Mouse (Mus musculus) intestine, embryonic 15.5 days (tissue): Measurements from ENCODE around the gene Clint1. TPM values are rescaled to one million over a fixed set of nuclear protein-coding genes. Genes with fewer than 3 reads are reported as not detected.

Source experiments
- ATAC-seq: fragments of 200-750 bp; cut with Nextera tagmentation; 2 replicates; pipeline ENCODE4 v1.8.0; 2017; ENCODE audit warnings: moderate TSS enrichment, moderate library complexity
- H3K27ac ChIP-seq: fragments of 300-500 bp; sonication (generic); 2 replicates; pipeline ENCODE4 v1.5.1; 2015; ENCODE audit warnings: mild to moderate bottlenecking, inconsistent platforms
- H3K27me3 ChIP-seq: fragments of 300-500 bp; sonication (generic); replicated peaks from 2 replicates; pipeline ENCODE4 v1.6.1; 2015; ENCODE audit warnings: inconsistent platforms
- H3K36me3 ChIP-seq: fragments of 300-500 bp; sonication (generic); 2 replicates; pipeline ENCODE4 v1.6.1; 2015; ENCODE audit warnings: inconsistent platforms
- H3K4me1 ChIP-seq: fragments of 300-500 bp; sonication (generic); replicated peaks from 2 replicates; pipeline ENCODE4 v1.6.1; 2015; ENCODE audit warnings: inconsistent platforms
- H3K4me2 ChIP-seq: fragments of 300-500 bp; sonication (generic); replicated peaks from 2 replicates; pipeline ENCODE4 v1.6.1; 2015; ENCODE audit warnings: mild to moderate bottlenecking, inconsistent platforms
- H3K4me3 ChIP-seq: fragments of 300-500 bp; sonication (generic); replicated peaks from 2 replicates; pipeline ENCODE4 v1.5.1; 2015; ENCODE audit warnings: inconsistent platforms
- H3K9ac ChIP-seq: fragments of 300-500 bp; sonication (generic); 2 replicates; pipeline ENCODE4 v1.6.1; 2015; ENCODE audit warnings: inconsistent platforms
- H3K9me3 ChIP-seq: fragments of 300-500 bp; sonication (generic); 2 replicates; pipeline ENCODE4 v1.6.1; 2016; ENCODE audit warnings: inconsistent platforms
- WGBS: fragments of 180-500 bp; shearing (Covaris S2); methylation state at CpG from one replicate; pipeline ENCODE4 v1.1.7; 2015; 5-methylcytosine and 5-hydroxymethylcytosine counted together
- polyA plus RNA-seq: library from polyadenylated mRNA; unstranded; fragments of >200 nt; fragmentation: Nextera tagmentation; extraction: Ambion mirVana; gene quantifications from 2 replicates; pipeline ENCODE4 v1.2.1, GENCODE M21; 2015

Clint1 gene
- 102 and 106 TPM in 2 replicates for polyA plus RNA-seq

GRCm38 (mm10) chr11:45851516-45852123, at the start of gene Clint1:
Clint1 (plus strand) TSS chr11:45852051.
- ATAC-seq = peak; percentile 89

GRCm38 (mm10) chr11:45804068-45804467, 47.8 kb upstream of the Clint1 start:
- WGBS = 63% methylated on average over 4 of the region's 4 CpGs
- no peak overlapping the region for H3K27ac ChIP-seq

More at GRCm38 (mm10) chr11:45851516-45852123, at the start of gene Clint1:
- peak within 1 kb of the TSS; percentile 70 for H3K4me2 ChIP-seq
- peak within 1 kb of the TSS; percentile 86 for H3K27ac ChIP-seq
- H3K9ac ChIP-seq = peak within 1 kb of the TSS; percentile 97
- H3K36me3 ChIP-seq = no peaks in the 10 kb centered on the region
- no peaks in the 10 kb centered on the region for H3K9me3 ChIP-seq
- no peaks in the 10 kb centered on the region for H3K27me3 ChIP-seq
- H3K4me3 ChIP-seq = peak within 1 kb of the TSS; percentile 97
- under 1% methylated on average over 53 of the region's 57 CpGs for WGBS
- H3K4me1 ChIP-seq = peaks cover 21% of the 10 kb centered on the region

GRCm38 (mm10) chr11:45805312-45805772, 46.5 kb upstream of the Clint1 start:
- no peaks in the 10 kb centered on the region for H3K36me3 ChIP-seq
- no peaks in the 10 kb centered on the region for H3K27me3 ChIP-seq
- H3K4me2 ChIP-seq = no peak overlapping the region
- 59% methylated on average over 6 of the region's 6 CpGs for WGBS
- ATAC-seq = peak; percentile 90
- 0 out of 2 replicates have a peak, but pooled peaks cover 2% of the 10 kb centered on the region for H3K4me1 ChIP-seq
- peak overlapping the region; percentile 54 for H3K27ac ChIP-seq
- H3K4me3 ChIP-seq = no peak overlapping the region
- H3K9me3 ChIP-seq = no peaks in the 10 kb centered on the region
- H3K9ac ChIP-seq = no peak overlapping the region

More at GRCm38 (mm10) chr11:45804068-45804467, 47.8 kb upstream of the Clint1 start:
- Histone ChIP-seq H3K27me3 (no peaks in the 10 kb centered on the region), H3K4me2 (no peak overlapping the region), H3K36me3 (no peaks in the 10 kb centered on the region), H3K9ac (no peak overlapping the region), H3K4me1 (peaks cover 6% of the 10 kb centered on the region; the same call in 1 of the 2 replicates), H3K9me3 (no peaks in the 10 kb centered on the region), H3K4me3 (no peak overlapping the region)
- ATAC-seq = no peak

GRCm38 (mm10) chr11:45805810-45806209, 46.0 kb upstream of the Clint1 start:
- peak overlapping the region; percentile 52; the same call in 1 of the 2 replicates for H3K27ac ChIP-seq
- H3K4me3 ChIP-seq = no peak overlapping the region
- ATAC-seq = no peak
- 0 out of 2 replicates have a peak, but pooled peaks cover 2% of the 10 kb centered on the region for H3K4me1 ChIP-seq
- WGBS = 61% methylated on average over 2 of the region's 2 CpGs
- H3K36me3 ChIP-seq = no peaks in the 10 kb centered on the region
- no peaks in the 10 kb centered on the region for H3K27me3 ChIP-seq
- H3K9me3 ChIP-seq = no peaks in the 10 kb centered on the region
- H3K9ac ChIP-seq = no peak overlapping the region
- no peak overlapping the region for H3K4me2 ChIP-seq

GRCm38 (mm10) chr11:45806264-45806663, 45.6 kb upstream of the Clint1 start:
- H3K4me3 ChIP-seq = no peak overlapping the region
- no peaks in the 10 kb centered on the region for H3K36me3 ChIP-seq
- H3K9ac ChIP-seq = no peak overlapping the region
- peak overlapping the region; percentile 52; the same call in 1 of the 2 replicates for H3K27ac ChIP-seq
- no peak overlapping the region for H3K4me2 ChIP-seq
- 0 out of 2 replicates have a peak, but pooled peaks cover 2% of the 10 kb centered on the region for H3K4me1 ChIP-seq
- 74% methylated on average over 2 of the region's 2 CpGs for WGBS
- H3K27me3 ChIP-seq = no peaks in the 10 kb centered on the region
- H3K9me3 ChIP-seq = no peaks in the 10 kb centered on the region
- ATAC-seq = no peak

GRCm38 (mm10) chr11:45806809-45807208, 45.0 kb upstream of the Clint1 start:
- H3K27me3 ChIP-seq = no peaks in the 10 kb centered on the region
- no peak for ATAC-seq
- H3K4me3 ChIP-seq = no peak overlapping the region
- H3K4me1 ChIP-seq = 0 out of 2 replicates have a peak, but pooled peaks cover 2% of the 10 kb centered on the region
- H3K27ac ChIP-seq = no peak overlapping the region
- H3K9ac ChIP-seq = no peak overlapping the region
- H3K9me3 ChIP-seq = no peaks in the 10 kb centered on the region
- H3K36me3 ChIP-seq = no peaks in the 10 kb centered on the region
- WGBS = 88% methylated on average over 3 of the region's 3 CpGs
- H3K4me2 ChIP-seq = no peak overlapping the region

- H3K4me3 ChIP-seq = no peak overlapping the region
- WGBS = 75% methylated on average over 12 of the region's 12 CpGs
- H3K36me3 ChIP-seq = no peaks in the 10 kb centered on the region
- no peak overlapping the region for H3K27ac ChIP-seq
- no peak overlapping the region for H3K9ac ChIP-seq
- ATAC-seq = no peak
- H3K4me1 ChIP-seq = 0 out of 2 replicates have a peak, but pooled peaks cover 2% of the 10 kb centered on the region
- H3K9me3 ChIP-seq = no peaks in the 10 kb centered on the region
- H3K4me2 ChIP-seq = no peak overlapping the region
- no peaks in the 10 kb centered on the region for H3K27me3 ChIP-seq
Observed at GRCm38 (mm10) chr11:45807820-45808219, 44.0 kb upstream of the Clint1 start.

- Histone ChIP-seq H3K4me2 (0 out of 2 replicates have a peak overlapping the region, but pooled peaks have one; percentile 3), H3K4me1 (0 out of 2 replicates have a peak, but pooled peaks cover 2% of the 10 kb centered on the region), H3K27me3 (no peaks in the 10 kb centered on the region), H3K9me3 (no peaks in the 10 kb centered on the region), H3K36me3 (no peaks in the 10 kb centered on the region), H3K27ac (peak overlapping the region; percentile 84), H3K9ac (no peak overlapping the region), H3K4me3 (no peak overlapping the region)
- ATAC-seq = peak; percentile 65
- 43% methylated on average over 5 of the region's 5 CpGs for WGBS
Observed at GRCm38 (mm10) chr11:45809424-45809823, 42.4 kb upstream of the Clint1 start.

GRCm38 (mm10) chr11:45810056-45810455, 41.8 kb upstream of the Clint1 start:
- 72% methylated on average over 6 of the region's 6 CpGs for WGBS
- H3K36me3 ChIP-seq = no peaks in the 10 kb centered on the region
- H3K27me3 ChIP-seq = no peaks in the 10 kb centered on the region
- H3K9ac ChIP-seq = no peak overlapping the region
- peak; percentile 24 for ATAC-seq
- no peak overlapping the region for H3K4me2 ChIP-seq
- H3K9me3 ChIP-seq = no peaks in the 10 kb centered on the region
- 0 out of 2 replicates have a peak, but pooled peaks cover 2% of the 10 kb centered on the region for H3K4me1 ChIP-seq
- peak overlapping the region; percentile 84 for H3K27ac ChIP-seq
- no peak overlapping the region for H3K4me3 ChIP-seq

GRCm38 (mm10) chr11:45810805-45811204, 41.0 kb upstream of the Clint1 start:
- Histone ChIP-seq H3K9me3 (no peaks in the 10 kb centered on the region), H3K4me3 (no peak overlapping the region), H3K9ac (no peak overlapping the region), H3K27ac (peak overlapping the region; percentile 84), H3K4me2 (no peak overlapping the region), H3K36me3 (no peaks in the 10 kb centered on the region), H3K4me1 (0 out of 2 replicates have a peak, but pooled peaks cover 2% of the 10 kb centered on the region), H3K27me3 (no peaks in the 10 kb centered on the region)
- WGBS = 65% methylated on average over 8 of the region's 8 CpGs
- ATAC-seq = peak; percentile 84

- ATAC-seq = no peak
Observed at GRCm38 (mm10) chr11:45815603-45816002, 36.2 kb upstream of the Clint1 start.

GRCm38 (mm10) chr11:45816712-45817111, 35.1 kb upstream of the Clint1 start:
- Histone ChIP-seq H3K4me3 (no peak overlapping the region), H3K4me1 (no peaks in the 10 kb centered on the region), H3K9me3 (no peaks in the 10 kb centered on the region), H3K27me3 (no peaks in the 10 kb centered on the region), H3K9ac (no peak overlapping the region), H3K36me3 (no peaks in the 10 kb centered on the region), H3K27ac (no peak overlapping the region), H3K4me2 (no peak overlapping the region)
- ATAC-seq = no peak
- WGBS = 45% methylated on average over 1 of the region's 1 CpGs

More at GRCm38 (mm10) chr11:45815603-45816002, 36.2 kb upstream of the Clint1 start:
- H3K4me2 ChIP-seq = no peak overlapping the region
- H3K27ac ChIP-seq = no peak overlapping the region
- no peaks in the 10 kb centered on the region for H3K9me3 ChIP-seq
- WGBS = 71% methylated on average over 10 of the region's 10 CpGs
- no peaks in the 10 kb centered on the region for H3K36me3 ChIP-seq
- no peak overlapping the region for H3K9ac ChIP-seq
- no peaks in the 10 kb centered on the region for H3K4me1 ChIP-seq
- H3K4me3 ChIP-seq = no peak overlapping the region
- H3K27me3 ChIP-seq = no peaks in the 10 kb centered on the region
